Mouse (Mus musculus) limb, embryonic 14.5 days (tissue): ENCODE data around the gene Phc3. TPM values are rescaled to one million over a fixed set of nuclear protein-coding genes. Genes with fewer than 3 reads are reported as not detected.

ENCODE experiments used
- ATAC-seq: fragments of 200-750 bp; cut with Nextera tagmentation; 2 replicates; pipeline ENCODE4 v1.8.0; 2017; ENCODE audit warnings: low read depth, moderate number of reproducible peaks, moderate TSS enrichment; ENCODE audit not compliant: low FRiP score
- DNase-seq: peaks from one replicate; pipeline ENCODE4 v3.0.0-alpha.2; 2015; ENCODE audit warnings: low spot score
- H3K27ac ChIP-seq: fragments of 300-500 bp; sonication (generic); replicated peaks from 2 replicates; pipeline ENCODE4 v1.5.1; 2014; ENCODE audit warnings: low read depth, mild to moderate bottlenecking, low read length, moderate library complexity, mixed read lengths
- H3K27me3 ChIP-seq: fragments of 300-500 bp; sonication (generic); 2 replicates; pipeline ENCODE4 v1.6.1; 2014; ENCODE audit warnings: low read length, mixed read lengths; ENCODE audit not compliant: control insufficient read depth, insufficient read depth
- H3K36me3 ChIP-seq: fragments of 300-500 bp; sonication (generic); 2 replicates; pipeline ENCODE4 v1.6.1; 2014; ENCODE audit warnings: mild to moderate bottlenecking, low read length, moderate library complexity, mixed read lengths; ENCODE audit not compliant: control insufficient read depth, insufficient read depth
- H3K4me1 ChIP-seq: fragments of 300-500 bp; sonication (generic); 2 replicates; pipeline ENCODE4 v1.6.1; 2014; ENCODE audit warnings: antibody characterized with exemption, low read length, mixed read lengths; ENCODE audit not compliant: control insufficient read depth, insufficient read depth
- H3K4me2 ChIP-seq: fragments of 300-500 bp; sonication (generic); replicated peaks from 2 replicates; pipeline ENCODE4 v1.6.1; 2014; ENCODE audit warnings: low read depth, mild to moderate bottlenecking, low read length, moderate library complexity; ENCODE audit not compliant: severe bottlenecking
- H3K4me3 ChIP-seq: fragments of 300-500 bp; sonication (generic); replicated peaks from 2 replicates; pipeline ENCODE4 v1.5.1; 2014; ENCODE audit warnings: low read length
- H3K9ac ChIP-seq: fragments of 300-500 bp; sonication (generic); 2 replicates; pipeline ENCODE4 v1.6.1; 2014; ENCODE audit warnings: mild to moderate bottlenecking, low read depth, low read length, moderate library complexity; ENCODE audit not compliant: severe bottlenecking
- H3K9me3 ChIP-seq: fragments of 300-500 bp; sonication (generic); 2 replicates; pipeline ENCODE4 v1.6.1; 2016; ENCODE audit warnings: low read length; ENCODE audit not compliant: control insufficient read depth
- POLR2A ChIP-seq: fragments of 200-500 bp; IDR thresholded peaks from 2 replicates; pipeline ENCODE4 v1.8.0; 2012; ENCODE audit warnings: inconsistent platforms, mild to moderate bottlenecking, moderate library complexity, borderline replicate concordance; ENCODE audit not compliant: insufficient read depth, insufficient read length; ENCODE audit errors: extremely low read depth
- WGBS: fragments of 180-500 bp; shearing (Covaris S2); extraction: QIAGEN DNeasy Blood & Tissue Kit; methylation state at CpG from one replicate; pipeline ENCODE4 v1.1.7; 2014; 5-methylcytosine and 5-hydroxymethylcytosine counted together
- polyA plus RNA-seq, 2 experiments: library from polyadenylated mRNA; depleted of rRNA in 1 of 2; stranded (reverse) in 1 of 2; unstranded in 1 of 2; fragments of >200 nt; fragmentation: Nextera tagmentation in 1 of 2; extraction: Ambion mirVana in 1 of 2; gene quantifications; 2 replicates each; pipeline versions ENCODE4 v1.2.1 to v1.2.3; 2012 to 2014

The Phc3 gene
- polyA plus RNA-seq, 2 experiments: 7.9 to 16.9 TPM

- Histone ChIP-seq H3K9me3 (no peaks in the 10 kb centered on the region), H3K27ac (no peak overlapping the region), H3K9ac (no peak overlapping the region), H3K4me1 (no peaks in the 10 kb centered on the region), H3K4me3 (no peak overlapping the region), H3K36me3 (peaks cover 49% of the 10 kb centered on the region), H3K4me2 (no peak overlapping the region), H3K27me3 (no peaks in the 10 kb centered on the region)
- no peak for TF ChIP-seq POLR2A
- DNase-seq: no peak
- ATAC-seq: no peak
Observed at GRCm38 (mm10) chr3:30934384-30934783, 34.8 kb downstream of the Phc3 start.

DNA sequence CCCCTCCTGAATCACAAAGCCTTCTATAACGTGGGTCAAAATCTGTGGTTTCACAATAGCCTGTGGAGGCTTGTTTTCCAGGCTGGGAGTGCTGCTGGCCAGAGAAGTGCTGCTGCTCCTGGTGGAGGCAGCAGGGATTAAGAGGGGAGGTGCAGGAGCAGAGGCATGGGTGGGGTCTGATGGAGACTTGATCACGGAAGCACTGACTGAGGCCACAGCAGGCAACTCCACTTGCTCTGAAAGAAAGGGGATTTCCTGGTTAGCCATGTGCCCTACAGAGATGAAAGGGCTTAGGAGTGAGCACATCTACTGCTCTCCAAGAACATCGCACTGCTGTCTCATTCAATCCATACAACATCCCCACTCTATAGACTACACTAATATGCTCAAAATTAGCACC lies 39.4 kb downstream of the Phc3 start:
- Histone ChIP-seq H3K27me3 (no peaks in the 10 kb centered on the region), H3K4me1 (no peaks in the 10 kb centered on the region), H3K9me3 (no peaks in the 10 kb centered on the region), H3K4me3 (no peak overlapping the region), H3K36me3 (peaks cover 39% of the 10 kb centered on the region), H3K4me2 (no peak overlapping the region), H3K27ac (no peak overlapping the region), H3K9ac (no peak overlapping the region)
- 63% methylated on average over 3 of the region's 3 CpGs for WGBS
- no peak for TF ChIP-seq POLR2A
- ATAC-seq (no peak), DNase-seq (no peak)

DNA sequence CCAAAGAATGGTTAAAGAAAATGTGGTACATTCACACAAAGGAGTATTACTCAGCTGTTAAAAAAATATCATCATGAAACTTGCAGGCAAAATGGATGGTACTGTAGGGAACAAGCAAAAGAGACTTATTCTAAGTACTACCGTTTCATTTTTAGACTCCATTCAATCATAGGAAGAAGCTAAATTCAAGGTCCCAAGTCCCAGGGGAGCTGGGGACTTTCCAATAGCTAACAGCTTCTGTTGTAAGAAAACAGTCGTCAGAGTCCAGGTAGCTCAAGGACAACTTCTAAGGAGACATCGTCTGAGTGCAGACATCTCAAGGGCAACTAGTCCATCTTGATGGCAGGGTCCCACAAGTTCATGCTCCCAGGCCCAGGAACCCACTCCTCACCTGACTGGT lies 41.6 kb downstream of the Phc3 start:
- ATAC-seq: no peak
- no peak for TF ChIP-seq POLR2A
- H3K27ac ChIP-seq: no peak overlapping the region
- no peak overlapping the region for H3K9ac ChIP-seq
- H3K36me3 ChIP-seq: peaks cover 38% of the 10 kb centered on the region
- no peak for DNase-seq
- no peaks in the 10 kb centered on the region for H3K4me1 ChIP-seq
- H3K4me2 ChIP-seq: no peak overlapping the region
- no peaks in the 10 kb centered on the region for H3K9me3 ChIP-seq
- 98% methylated on average over 3 of the region's 3 CpGs for WGBS
- no peaks in the 10 kb centered on the region for H3K27me3 ChIP-seq
- no peak overlapping the region for H3K4me3 ChIP-seq

- Histone ChIP-seq H3K9ac (no peak overlapping the region), H3K9me3 (no peaks in the 10 kb centered on the region), H3K4me3 (no peak overlapping the region), H3K4me2 (no peak overlapping the region), H3K27me3 (no peaks in the 10 kb centered on the region), H3K4me1 (no peaks in the 10 kb centered on the region), H3K36me3 (peaks cover 70% of the 10 kb centered on the region), H3K27ac (no peak overlapping the region)
- DNase-seq (no peak), ATAC-seq (no peak)
- TF ChIP-seq POLR2A: no peak
- 79% methylated on average over 4 of the region's 4 CpGs for WGBS
Observed at GRCm38 (mm10) chr3:30917160-30917559, 52.1 kb downstream of the Phc3 start.

DNA sequence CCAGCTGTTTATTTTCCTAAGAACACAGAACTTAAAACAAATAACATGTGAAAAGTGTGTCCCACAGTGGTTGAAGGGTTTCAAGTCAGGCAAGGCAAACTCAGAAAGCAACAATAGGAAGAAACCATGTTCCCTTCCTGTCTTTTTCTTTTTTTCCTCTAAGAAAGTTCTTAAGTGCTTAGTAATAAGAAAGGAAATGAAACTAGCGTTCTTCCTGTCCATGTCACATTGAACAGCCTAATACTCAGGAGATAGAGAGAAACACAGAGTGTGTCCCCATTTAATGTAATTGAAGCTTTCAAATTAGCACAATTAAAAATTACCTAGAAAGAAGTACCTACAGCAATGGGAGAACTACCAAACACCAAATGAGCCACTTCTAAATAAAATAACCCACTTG lies 64.6 kb downstream of the Phc3 start:
- Histone ChIP-seq H3K27me3 (no peaks in the 10 kb centered on the region), H3K27ac (no peak overlapping the region), H3K4me1 (no peaks in the 10 kb centered on the region), H3K36me3 (peaks cover 69% of the 10 kb centered on the region), H3K4me3 (no peak overlapping the region), H3K9me3 (no peaks in the 10 kb centered on the region), H3K9ac (no peak overlapping the region), H3K4me2 (no peak overlapping the region)
- no peak for DNase-seq
- ATAC-seq: no peak
- 90% methylated on average over 1 of the region's 1 CpGs for WGBS
- no peak for TF ChIP-seq POLR2A

GRCm38 (mm10) chr3:30899407-30899806 lies 69.8 kb downstream of the Phc3 start:
- no peak for ATAC-seq
- no peak overlapping the region for H3K27ac ChIP-seq
- H3K9ac ChIP-seq: no peak overlapping the region
- H3K27me3 ChIP-seq: no peaks in the 10 kb centered on the region
- peaks cover 41% of the 10 kb centered on the region for H3K36me3 ChIP-seq
- no peak overlapping the region for H3K4me3 ChIP-seq
- no peaks in the 10 kb centered on the region for H3K9me3 ChIP-seq
- no peak for TF ChIP-seq POLR2A
- no peak overlapping the region for H3K4me2 ChIP-seq
- WGBS: 91% methylated on average over 8 of the region's 8 CpGs
- H3K4me1 ChIP-seq: no peaks in the 10 kb centered on the region
- no peak for DNase-seq
